Mouse (Mus musculus) brain, embryonic 14.5 days (tissue): ENCODE measurements around the gene Olfr33.

ENCODE experiments used
- CTCF ChIP-seq: fragments of 200-500 bp; IDR thresholded peaks from 2 replicates; pipeline ENCODE4 v1.5.1; 2012; ENCODE audit warnings: inconsistent platforms, mild to moderate bottlenecking, moderate library complexity, borderline replicate concordance; ENCODE audit not compliant: insufficient read depth, insufficient read length; ENCODE audit errors: extremely low read depth
- POLR2A ChIP-seq: fragments of 200-500 bp; IDR thresholded peaks from 2 replicates; pipeline ENCODE4 v1.6.1; 2012; ENCODE audit warnings: mild to moderate bottlenecking, inconsistent platforms, borderline replicate concordance; ENCODE audit not compliant: poor library complexity, insufficient read depth, insufficient read length, severe bottlenecking; ENCODE audit errors: extremely low read depth

DNA sequence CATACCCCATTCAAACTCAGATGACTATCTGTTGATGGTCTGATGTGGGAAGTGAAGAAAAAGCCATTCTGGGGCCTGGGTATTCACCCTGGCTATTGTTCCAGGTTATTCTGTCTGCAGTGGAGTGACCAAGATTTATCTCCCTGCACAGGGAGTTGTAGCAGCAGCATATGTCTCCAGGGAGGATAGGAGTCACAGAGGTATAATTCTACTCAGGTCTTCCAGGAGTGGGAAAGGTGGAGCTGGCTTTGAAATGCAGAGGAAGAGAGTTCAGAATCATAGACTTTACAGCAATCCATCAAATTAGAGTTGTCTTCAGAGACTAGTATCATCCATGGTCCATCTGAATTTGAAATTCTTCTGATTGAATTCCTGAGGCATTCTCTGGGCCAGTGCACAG, 8.5 kb upstream of the Olfr33 start, which contains the start of gene Olfr559:
- TF ChIP-seq CTCF (no peak), POLR2A (no peak)
